Mouse (Mus musculus) MEL (cell line): Measurements from ENCODE around the gene Ino80d. TPM values are rescaled to one million over a fixed set of nuclear protein-coding genes. Genes with fewer than 3 reads are reported as not detected.
A peak's percentile ranks its signal among the peaks of the same experiment; 100 is the strongest.

Source experiments
- DNase-seq: peaks from one replicate; pipeline ENCODE4 v3.0.0; 2011; ENCODE audit warnings: low read depth, low spot score
- H3K27ac ChIP-seq: 2 replicates; pipeline ENCODE4 v1.5.1; 2012; ENCODE audit warnings: low read depth, mild to moderate bottlenecking, control low read depth, low read length, moderate library complexity; ENCODE audit not compliant: control insufficient read depth
- H3K27me3 ChIP-seq, 2 experiments: fragments of 150-350 bp in 1 of 2; sonication (generic) in 1 of 2; 2 replicates each; pipeline ENCODE4 v1.6.1; 2012; ENCODE audit warnings: low read length in 2 of 2, mild to moderate bottlenecking in 2 of 2, improper control_type of control experiment in 1 of 2, moderate library complexity in 1 of 2; ENCODE audit not compliant: insufficient read depth in 2 of 2, control insufficient read depth in 1 of 2
- H3K36me3 ChIP-seq, 2 experiments: 2 replicates each; pipeline ENCODE4 v1.6.1; 2012 to 2014; ENCODE audit warnings: low read length in 2 of 2, improper control_type of control experiment in 1 of 2, inconsistent platforms in 1 of 2, mild to moderate bottlenecking in 1 of 2; ENCODE audit not compliant: insufficient read depth in 2 of 2, control insufficient read depth in 1 of 2
- H3K4me1 ChIP-seq, 2 experiments: fragments of 150-350 bp in 1 of 2; sonication (generic) in 1 of 2; 2 replicates each; pipeline ENCODE4 v1.6.1; 2012; ENCODE audit warnings: low read length in 2 of 2, improper control_type of control experiment in 1 of 2, mild to moderate bottlenecking in 1 of 2; ENCODE audit not compliant: insufficient read depth in 2 of 2, control insufficient read depth in 1 of 2
- H3K4me3 ChIP-seq, 2 experiments: fragments of 150-350 bp in 1 of 2; sonication (generic) in 1 of 2; 2 replicates each; pipeline ENCODE4 v1.5.1; 2012; ENCODE audit warnings: low read depth in 2 of 2, low read length in 2 of 2, mild to moderate bottlenecking in 2 of 2, moderate library complexity in 2 of 2, control low read depth in 1 of 2, improper control_type of control experiment in 1 of 2; ENCODE audit not compliant: control insufficient read depth in 1 of 2, insufficient read depth in 1 of 2
- H3K79me2 ChIP-seq: 2 replicates; pipeline ENCODE4 v1.6.1; 2012; ENCODE audit warnings: mild to moderate bottlenecking, low read length, moderate library complexity; ENCODE audit not compliant: control insufficient read depth, poor library complexity, insufficient read depth
- H3K9ac ChIP-seq: 2 replicates; pipeline ENCODE4 v1.6.1; 2012; ENCODE audit warnings: low read depth, mild to moderate bottlenecking, control low read depth, low read length, moderate library complexity; ENCODE audit not compliant: control insufficient read depth, poor library complexity, severe bottlenecking
- H3K9me3 ChIP-seq: fragments of 150-350 bp; sonication (generic); replicated peaks from 2 replicates; pipeline ENCODE4 v1.6.1; 2012; ENCODE audit warnings: mild to moderate bottlenecking, low read length, improper control_type of control experiment, moderate library complexity; ENCODE audit not compliant: insufficient read depth
- BHLHE40 ChIP-seq: IDR thresholded peaks from 2 replicates; pipeline ENCODE4 v1.6.1; 2012; ENCODE audit warnings: low read depth, mild to moderate bottlenecking, inconsistent platforms, low read length, improper control_type of control experiment, borderline replicate concordance
- CTCF ChIP-seq, 3 experiments: IDR thresholded peaks in 2 of 3; conservative IDR thresholded peaks in 1 of 3; 2 replicates each; pipeline ENCODE4 v1.5.1; 2011 to 2012; ENCODE audit warnings: low read length in 3 of 3, low read depth in 2 of 3, mild to moderate bottlenecking in 2 of 3, improper control_type of control experiment in 1 of 3, inconsistent platforms in 1 of 3, mixed read lengths in 1 of 3, moderate library complexity in 1 of 3; ENCODE audit not compliant: control insufficient read depth in 1 of 3, insufficient read depth in 1 of 3, poor library complexity in 1 of 3, severe bottlenecking in 1 of 3
- ELF1 ChIP-seq: IDR thresholded peaks from 2 replicates; pipeline ENCODE4 v1.6.1; 2014; ENCODE audit warnings: low read depth, mild to moderate bottlenecking, inconsistent platforms, low read length, improper control_type of control experiment, moderate library complexity
- EP300 ChIP-seq, 2 experiments: IDR thresholded peaks; 2 replicates each; pipeline ENCODE4 v1.6.1; 2011; ENCODE audit warnings: improper control_type of control experiment in 2 of 2, low read length in 2 of 2, low read depth in 1 of 2, mild to moderate bottlenecking in 1 of 2
- ETS1 ChIP-seq: IDR thresholded peaks from 2 replicates; pipeline ENCODE4 v1.6.1; 2012; ENCODE audit warnings: low read depth, mild to moderate bottlenecking, inconsistent platforms, low read length, improper control_type of control experiment, moderate library complexity
- GATA1 ChIP-seq: IDR thresholded peaks from 2 replicates; pipeline ENCODE4 v1.6.1; 2011; ENCODE audit warnings: low read depth, low read length, improper control_type of control experiment
- JUND ChIP-seq: IDR thresholded peaks from 2 replicates; pipeline ENCODE4 v1.6.1; 2011; ENCODE audit warnings: low read depth, mild to moderate bottlenecking, improper control_type of control experiment, low read length
- KAT2A ChIP-seq: conservative IDR thresholded peaks from 2 replicates; pipeline ENCODE4 v1.6.1; 2012; ENCODE audit warnings: low read depth, low read length, improper control_type of control experiment, inconsistent platforms
- MAFK ChIP-seq: IDR thresholded peaks from 2 replicates; pipeline ENCODE4 v1.6.1; 2011; ENCODE audit warnings: low read depth, mild to moderate bottlenecking, low read length, improper control_type of control experiment, borderline replicate concordance
- MAX ChIP-seq: IDR thresholded peaks from 2 replicates; pipeline ENCODE4 v1.6.1; 2011; ENCODE audit warnings: low read length, improper control_type of control experiment
- MAZ ChIP-seq: IDR thresholded peaks from 2 replicates; pipeline ENCODE4 v1.6.1; 2012; ENCODE audit warnings: low read depth, mild to moderate bottlenecking, inconsistent platforms, low read length, improper control_type of control experiment
- MYC ChIP-seq: IDR thresholded peaks from 2 replicates; pipeline ENCODE4 v1.6.1; 2011; ENCODE audit warnings: low read depth, mild to moderate bottlenecking, low read length, improper control_type of control experiment, moderate library complexity
- NELFE ChIP-seq: IDR thresholded peaks from 2 replicates; pipeline ENCODE4 v1.6.1; 2011; ENCODE audit warnings: low read depth, low read length, improper control_type of control experiment
- POLR2AphosphoS5 ChIP-seq: IDR thresholded peaks from 2 replicates; pipeline ENCODE4 v1.6.1; 2012; ENCODE audit warnings: low read depth, borderline replicate concordance, mild to moderate bottlenecking, inconsistent platforms, low read length, moderate library complexity, mixed read lengths
- RCOR1 ChIP-seq: IDR thresholded peaks from 2 replicates; pipeline ENCODE4 v1.6.1; 2012; ENCODE audit warnings: low read depth, mild to moderate bottlenecking, inconsistent platforms, low read length, improper control_type of control experiment
- SIN3A ChIP-seq: IDR thresholded peaks from 2 replicates; pipeline ENCODE4 v1.6.1; 2012; ENCODE audit warnings: low read length, improper control_type of control experiment, inconsistent platforms
- SMC3 ChIP-seq: IDR thresholded peaks from 2 replicates; pipeline ENCODE4 v1.6.1; 2011; ENCODE audit warnings: low read depth, low read length, improper control_type of control experiment
- TAL1 ChIP-seq: IDR thresholded peaks from 2 replicates; pipeline ENCODE4 v1.6.1; 2012; ENCODE audit warnings: mild to moderate bottlenecking, inconsistent platforms, low read length, moderate library complexity, mixed read lengths
- TBP ChIP-seq: IDR thresholded peaks from 2 replicates; pipeline ENCODE4 v1.8.0; 2011; ENCODE audit warnings: low read depth, low read length, improper control_type of control experiment
- TCF12 ChIP-seq: IDR thresholded peaks from 2 replicates; pipeline ENCODE4 v1.6.1; 2014; ENCODE audit warnings: low read depth, mild to moderate bottlenecking, inconsistent platforms, low read length, improper control_type of control experiment, moderate library complexity
- USF1 ChIP-seq: IDR thresholded peaks from 2 replicates; pipeline ENCODE4 v1.6.1; 2014; ENCODE audit warnings: low read depth, mild to moderate bottlenecking, inconsistent platforms, low read length, improper control_type of control experiment, moderate library complexity
- USF2 ChIP-seq, 2 experiments: IDR thresholded peaks; 2 replicates each; pipeline ENCODE4 v1.6.1; 2011 to 2012; ENCODE audit warnings: improper control_type of control experiment in 2 of 2, low read length in 2 of 2, borderline replicate concordance in 1 of 2, inconsistent platforms in 1 of 2, low read depth in 1 of 2, mild to moderate bottlenecking in 1 of 2; ENCODE audit not compliant: insufficient read depth in 1 of 2
- ZMIZ1 ChIP-seq: IDR thresholded peaks from 2 replicates; pipeline ENCODE4 v1.6.1; 2012; ENCODE audit warnings: low read depth, mild to moderate bottlenecking, inconsistent platforms, low read length, improper control_type of control experiment, moderate library complexity
- polyA plus RNA-seq, 2 experiments: library from polyadenylated mRNA; stranded (reverse) in 1 of 2; unstranded in 1 of 2; fragments of >175 nt in 1 of 2; fragments of >200 nt in 1 of 2; gene quantifications; 2 replicates each; pipeline versions ENCODE4 v1.2.1 to v1.2.4; 2012; ENCODE audit warnings: low replicate concordance in 2 of 2, low read depth in 1 of 2; ENCODE audit not compliant: insufficient read length in 2 of 2, insufficient read depth in 1 of 2, missing spikeins in 1 of 2
- total RNA-seq: library from RNA; depleted of rRNA; stranded (reverse); fragments of 300-350 nt; gene quantifications from 2 replicates; pipeline ENCODE4 v1.2.3, GENCODE M21; 2012

The Ino80d gene
- total and polyA plus RNA-seq, 3 experiments: 4.0 to 5.8 TPM; not detected in 1

DNA sequence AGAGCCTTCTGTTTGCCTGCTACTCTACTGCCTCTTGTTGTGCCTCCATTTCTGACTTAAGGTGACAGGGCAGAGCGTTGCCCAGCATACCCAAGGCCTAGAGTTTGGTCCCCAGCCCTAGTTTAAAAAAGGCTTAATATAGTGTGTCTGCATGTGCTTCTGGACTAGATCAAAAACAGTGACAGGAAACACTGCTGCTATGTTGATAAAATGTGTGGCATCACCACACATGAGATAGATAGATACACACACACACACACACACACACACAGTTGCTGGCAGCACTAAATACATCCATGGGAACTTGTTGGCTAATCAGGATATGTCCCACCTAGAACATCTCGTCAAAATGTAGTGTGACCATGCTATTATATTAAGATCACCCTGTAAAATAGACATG, 5.9 kb upstream of the Ino80d start (continued):
- TF ChIP-seq ETS1 (peak; percentile 87), CTCF (IDR thresholded peaks at IDR 0.05 in 2 of 3, conservative IDR thresholded peaks at IDR 0.05 in 1 of 3; ENCODE audit: control insufficient read depth in 1 of 3, insufficient read depth in 1 of 3, low read depth in 2 of 3, low read length in 3 of 3, poor library complexity in 1 of 3, severe bottlenecking in 1 of 3) (no peak), TAL1 (peak; percentile 71), SIN3A (peak; percentile 64; the same call in 1 of the 2 replicates), BHLHE40 (peak; percentile 82), POLR2AphosphoS5 (no peak), ZMIZ1 (no peak; the same call in 1 of the 2 replicates), USF1 (no peak), USF2 (IDR thresholded peaks at IDR 0.05; ENCODE audit: borderline replicate concordance in 1 of 2, insufficient read depth in 1 of 2, low read depth in 1 of 2, low read length in 2 of 2) (no peak), GATA1 (peak; percentile 79), SMC3 (0 out of 2 replicates have a peak, but pooled peaks have one; percentile 3), NELFE (peak; percentile 19; the same call in 1 of the 2 replicates), TBP (no peak), MAFK (no peak), MAX (no peak; the same call in 1 of the 2 replicates), EP300 (IDR thresholded peaks at IDR 0.05; ENCODE audit: low read depth in 1 of 2, low read length in 2 of 2) (peak; percentile 77 to 86), MYC (peak; percentile 79), ELF1 (no peak), MAZ (no peak), RCOR1 (peak; percentile 69), KAT2A (0 out of 2 replicates have a peak, but pooled peaks have one; percentile 33)

DNA sequence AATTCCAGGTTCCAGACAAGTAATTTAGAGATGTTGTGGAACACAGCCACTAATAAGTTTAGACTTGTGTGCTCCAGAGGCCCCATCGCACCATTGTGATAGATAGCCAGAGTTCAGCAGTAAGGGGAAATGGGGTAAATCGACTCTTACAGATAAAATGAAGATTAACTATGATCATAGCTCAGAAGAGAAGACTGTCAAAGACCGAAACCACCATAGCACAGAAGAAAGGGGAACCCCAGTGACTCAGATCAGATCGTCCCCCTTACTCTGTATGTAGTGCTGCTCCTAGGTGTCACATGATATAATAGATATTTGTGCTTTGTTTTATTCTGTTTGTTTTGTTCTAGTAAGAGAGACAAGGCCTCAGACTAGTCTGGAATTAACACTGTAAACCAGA, 5.2 kb upstream of the Ino80d start:
- Histone ChIP-seq H3K9me3 (no peaks in the 10 kb centered on the region), H3K9ac (peak overlapping the region; percentile 54), H3K4me3 (peak overlapping the region in 1 of 2 experiments; percentile 14; a peak in 2 of 4 replicates), H3K36me3 (peaks cover 13 to 36% of the 10 kb centered on the region in 2 experiments), H3K79me2 (peaks cover 26% of the 10 kb centered on the region), H3K27me3 (no peaks in the 10 kb centered on the region), H3K4me1 (peaks cover 19 to 25% of the 10 kb centered on the region in 2 experiments), H3K27ac (peak overlapping the region; percentile 87)
- peak; percentile 89 for DNase-seq
- TF ChIP-seq RCOR1 (peak; percentile 73), JUND (no peak), BHLHE40 (peak; percentile 49; the same call in 1 of the 2 replicates), SIN3A (peak; percentile 80), ETS1 (peak; percentile 78), ZMIZ1 (no peak), NELFE (no peak), SMC3 (no peak), GATA1 (peak; percentile 80), TBP (peak; percentile 70), USF1 (peak; percentile 86), TCF12 (peak; percentile 57), POLR2AphosphoS5 (no peak), CTCF (IDR thresholded peaks at IDR 0.05 in 2 of 3, conservative IDR thresholded peaks at IDR 0.05 in 1 of 3; ENCODE audit: control insufficient read depth in 1 of 3, insufficient read depth in 1 of 3, low read depth in 2 of 3, low read length in 3 of 3, poor library complexity in 1 of 3, severe bottlenecking in 1 of 3) (no peak), EP300 (IDR thresholded peaks at IDR 0.05; ENCODE audit: low read depth in 1 of 2, low read length in 2 of 2) (peak; percentile 67 to 72)
